Mouse (Mus musculus) layer of hippocampus, adult 8-10 months (tissue): ENCODE results near the gene Stk39. TPM values are rescaled to one million over a fixed set of nuclear protein-coding genes. Genes with fewer than 3 reads are reported as not detected.

Experiments used
- DNase-seq, 2 experiments: peaks; one replicate each; pipeline ENCODE4 v3.0.0; 2022; ENCODE audit warnings: low spot score in 2 of 2
- total RNA-seq, 4 experiments: library from RNA; stranded (reverse); gene quantifications; 2 replicates each; pipeline ENCODE4 v1.2.4; 2022

Stk39 gene
- total RNA-seq, 4 experiments from 2014 or later: 66.7 to 76.9 (median 76.1) TPM

GRCm38 (mm10) chr2:68421002-68421401 lies 51.1 kb downstream of the Stk39 start:
- DNase-seq: no peak

GRCm38 (mm10) chr2:68420223-68420622 lies 51.8 kb downstream of the Stk39 start:
- DNase-seq: no peak

GRCm38 (mm10) chr2:68419746-68420145 lies 52.3 kb downstream of the Stk39 start:
- DNase-seq: no peak

- no peak for DNase-seq
These were observed 52.9 kb downstream of the Stk39 start for GRCm38 (mm10) chr2:68419165-68419564.

GRCm38 (mm10) chr2:68417081-68417480 lies 55.0 kb downstream of the Stk39 start:
- DNase-seq: peak in 1 of 2 experiments; percentile 48

GRCm38 (mm10) chr2:68415691-68416090 lies 56.4 kb downstream of the Stk39 start:
- DNase-seq: no peak

- DNase-seq: no peak
These were observed 59.9 kb downstream of the Stk39 start for GRCm38 (mm10) chr2:68412149-68412548.

GRCm38 (mm10) chr2:68411201-68411600 lies 60.9 kb downstream of the Stk39 start:
- DNase-seq: peak in 1 of 2 experiments; percentile 44

- no peak for DNase-seq
These were observed 62.3 kb downstream of the Stk39 start for GRCm38 (mm10) chr2:68409640-68410215.

GRCm38 (mm10) chr2:68408271-68408980 lies 63.6 kb downstream of the Stk39 start:
- DNase-seq: no peak

GRCm38 (mm10) chr2:68407179-68407950 lies 64.7 kb downstream of the Stk39 start:
- no peak for DNase-seq

GRCm38 (mm10) chr2:68406571-68407074 lies 65.4 kb downstream of the Stk39 start:
- no peak for DNase-seq

- no peak for DNase-seq
These were observed 66.8 kb downstream of the Stk39 start for GRCm38 (mm10) chr2:68405163-68405715.

GRCm38 (mm10) chr2:68404274-68405162 lies 67.5 kb downstream of the Stk39 start:
- no peak for DNase-seq

GRCm38 (mm10) chr2:68393611-68394549 lies 78.2 kb downstream of the Stk39 start:
- DNase-seq: no peak

- no peak for DNase-seq
These were observed 84.1 kb downstream of the Stk39 start for GRCm38 (mm10) chr2:68387824-68388582.

GRCm38 (mm10) chr2:68386313-68386863 lies 85.7 kb downstream of the Stk39 start:
- DNase-seq: no peak

- DNase-seq: no peak
These were observed 86.3 kb downstream of the Stk39 start for GRCm38 (mm10) chr2:68385654-68386312.
